ENCODE assay signal across 25 mouse cellular contexts in genomic region chr4:127217048-127217447, GRCm38 (mm10). TPM values are rescaled to one million over a fixed set of nuclear protein-coding genes. Genes with fewer than 3 reads are reported as not detected.
DNase-seq lines count a peak whose midpoint lies in the region; ATAC-seq lines count a peak whose summit lies in the region.
"Had no signal": no experiment of that assay in that cellular context is flagged by ENCODE, and none has a peak within 500 bp of the region (broad histone marks: within the 10 kb centered on the region; RNA-seq: fewer than 3 reads in every experiment).

No protein-coding gene starts in this region.

- H3K27ac ChIP-seq in midbrain, embryonic 11.5 days (ENCODE audit: low read depth, low read length) = no peak overlapping the region
- H3K27ac ChIP-seq in midbrain, embryonic 13.5 days = no peak overlapping the region
- no peak overlapping the region for H3K27ac ChIP-seq in forebrain, embryonic 11.5 days (ENCODE audit: low read depth, low read length)
- H3K27ac ChIP-seq: embryonic facial prominence, embryonic 13.5 days; forebrain, embryonic 13.5 days; hindbrain, embryonic 10.5 days; hindbrain, embryonic 13.5 days; intestine, embryonic 15.5 days had no signal

- no peak overlapping the region for H3K4me3 ChIP-seq in midbrain, embryonic 11.5 days (ENCODE audit: low read depth, low read length)
- no peak overlapping the region for H3K4me3 ChIP-seq in midbrain, embryonic 13.5 days (replicated peaks)
- H3K4me3 ChIP-seq in forebrain, embryonic 11.5 days (ENCODE audit: low read depth, low read length) = no peak overlapping the region
- H3K4me3 ChIP-seq: embryonic facial prominence, embryonic 13.5 days; erythroblast, embryonic 14.5 days; forebrain, embryonic 13.5 days; hindbrain, embryonic 10.5 days; hindbrain, embryonic 13.5 days; intestine, embryonic 15.5 days had no signal

- peak; percentile 44 for DNase-seq in adrenal gland, adult 2 months
- DNase-seq in adrenal gland, postnatal 4 days (ENCODE audit: low spot score in 2 of 2) = no peak
- peak; percentile 80 for DNase-seq in midbrain, embryonic 11.5 days (ENCODE audit: low spot score, missing footprints)
- DNase-seq in adrenal gland, postnatal 14 days = peak; percentile 41
- no peak for DNase-seq in forebrain, embryonic 11.5 days (ENCODE audit: low spot score)
- no peak for DNase-seq in thymus, postnatal 0 days (ENCODE audit: low spot score)
- DNase-seq in gastrocnemius, adult 8-10 months (ENCODE audit: low spot score in 2 of 2) = no peak
- DNase-seq: B cell, adult 2 months; gastrocnemius, postnatal 14 days; heart, adult 11 months; heart, postnatal 36 days; kidney, adult 11 months; kidney, adult 8-10 months had no signal

- peaks cover 3% of the 10 kb centered on the region; the same call in 1 of the 2 replicates for H3K4me1 ChIP-seq in midbrain, embryonic 11.5 days (ENCODE audit: control insufficient read depth, insufficient read depth, low read length)
- peaks cover 13% of the 10 kb centered on the region; the same call in 1 of the 2 replicates for H3K4me1 ChIP-seq in midbrain, embryonic 13.5 days (replicated peaks)
- 0 out of 2 replicates have a peak, but pooled peaks cover 2% of the 10 kb centered on the region for H3K4me1 ChIP-seq in forebrain, embryonic 11.5 days (replicated peaks; ENCODE audit: control insufficient read depth, insufficient read depth, low read length)
- H3K4me1 ChIP-seq: embryonic facial prominence, embryonic 13.5 days; intestine, embryonic 15.5 days had no signal

- H3K4me2 ChIP-seq in midbrain, embryonic 11.5 days = no peak overlapping the region
- no peak overlapping the region for H3K4me2 ChIP-seq in midbrain, embryonic 13.5 days (replicated peaks)
- no peak overlapping the region for H3K4me2 ChIP-seq in forebrain, embryonic 11.5 days (ENCODE audit: low read depth, low read length, severe bottlenecking)
- H3K4me2 ChIP-seq: embryonic facial prominence, embryonic 13.5 days; forebrain, embryonic 13.5 days; heart, embryonic 11.5 days; hindbrain, embryonic 13.5 days; intestine, embryonic 15.5 days had no signal

- peaks cover 2% of the 10 kb centered on the region; the same call in 1 of the 2 replicates for H3K27me3 ChIP-seq in midbrain, embryonic 11.5 days (ENCODE audit: control insufficient read depth, insufficient read depth, low read length)
- H3K27me3 ChIP-seq in midbrain, embryonic 13.5 days = peaks cover 19% of the 10 kb centered on the region
- peaks cover 9% of the 10 kb centered on the region; the same call in 1 of the 2 replicates for H3K27me3 ChIP-seq in forebrain, embryonic 11.5 days (ENCODE audit: control insufficient read depth, insufficient read depth, low read length)

- no peak for ATAC-seq in midbrain, embryonic 11.5 days (ENCODE audit: low FRiP score)
- ATAC-seq in midbrain, embryonic 13.5 days = no peak
- ATAC-seq in forebrain, embryonic 11.5 days (replicated peaks; ENCODE audit: low FRiP score) = no peak
- ATAC-seq: forebrain, embryonic 13.5 days; forebrain, embryonic 16.5 days; hindbrain, embryonic 16.5 days; intestine, embryonic 15.5 days; Patski had no signal

- H3K9me3 ChIP-seq in midbrain, embryonic 11.5 days (ENCODE audit: control insufficient read depth, low read length) = no peaks in the 10 kb centered on the region
- no peaks in the 10 kb centered on the region; the same call in 1 of the 2 replicates for H3K9me3 ChIP-seq in midbrain, embryonic 13.5 days
- no peaks in the 10 kb centered on the region for H3K9me3 ChIP-seq in forebrain, embryonic 11.5 days (ENCODE audit: control insufficient read depth, low read length)
- H3K9me3 ChIP-seq: embryonic facial prominence, embryonic 13.5 days; forebrain, embryonic 13.5 days; intestine, embryonic 15.5 days had no signal

- H3K36me3 ChIP-seq in midbrain, embryonic 11.5 days (ENCODE audit: control insufficient read depth, insufficient read depth, low read length) = no peaks in the 10 kb centered on the region
- H3K36me3 ChIP-seq in midbrain, embryonic 13.5 days = peaks cover 9% of the 10 kb centered on the region
- H3K36me3 ChIP-seq in forebrain, embryonic 11.5 days (ENCODE audit: control insufficient read depth, insufficient read depth, low read length) = no peaks in the 10 kb centered on the region
- H3K36me3 ChIP-seq: embryonic facial prominence, embryonic 13.5 days; G1E; hindbrain, embryonic 10.5 days; intestine, embryonic 15.5 days had no signal

- 74% methylated on average over 11 of the region's 11 CpGs for WGBS in midbrain, embryonic 11.5 days
- WGBS in midbrain, embryonic 13.5 days = 59% methylated on average over 11 of the region's 11 CpGs
- 65% methylated on average over 11 of the region's 11 CpGs for WGBS in forebrain, embryonic 11.5 days

- H3K9ac ChIP-seq in midbrain, embryonic 11.5 days (ENCODE audit: low read length) = no peak overlapping the region
- H3K9ac ChIP-seq in midbrain, embryonic 13.5 days (replicated peaks) = no peak overlapping the region
- H3K9ac ChIP-seq in forebrain, embryonic 11.5 days (ENCODE audit: low read length) = no peak overlapping the region
- H3K9ac ChIP-seq: embryonic facial prominence, embryonic 13.5 days; forebrain, embryonic 13.5 days; hindbrain, embryonic 13.5 days; intestine, embryonic 15.5 days had no signal

RNA-seq across cellular contexts. Expression of gene Smim12, which starts 26.5 kb away (rescaled TPM):
- 10 to 100 TPM; 50.4 to 68.0 TPM for total RNA-seq in adrenal gland, adult 2 months (2021)
- 41.7 and 46.8 TPM in 2 replicates for polyA plus RNA-seq in adrenal gland, adult 2 months (2012; rRNA removed)
- total RNA-seq in adrenal gland, postnatal 4 days (2021) = 10 to 100 TPM; 36.9 to 40.2 TPM
- 54.5 and 60.0 TPM in 2 replicates for polyA plus RNA-seq in midbrain, embryonic 11.5 days (2014; fragmentation: Nextera tagmentation; extraction: Ambion mirVana)
- 45.1 and 48.0 TPM in 2 replicates for polyA plus RNA-seq in midbrain, embryonic 13.5 days (2015; fragmentation: Nextera tagmentation; extraction: Ambion mirVana)
- total RNA-seq in adrenal gland, postnatal 14 days (2021) = 36.3 and 44.5 TPM in 2 replicates
- polyA plus RNA-seq in forebrain, embryonic 11.5 days (2014; fragmentation: Nextera tagmentation; extraction: Ambion mirVana) = 53.3 and 54.5 TPM in 2 replicates
- polyA plus RNA-seq in thymus, postnatal 0 days (2015; fragmentation: Nextera tagmentation; extraction: Ambion mirVana) = 57.9 and 59.4 TPM in 2 replicates
- 10 to 100 TPM; 35.4 to 41.1 (median 39.3) TPM for total RNA-seq in gastrocnemius, adult 8-10 months (2022)

RNA-seq across cellular contexts. Expression of gene Dlgap3, which starts 48.0 kb away (rescaled TPM):
- total RNA-seq in adrenal gland, adult 2 months (2021) = 1 to 10 TPM; 3.4 to 3.9 TPM
- 13.3 and 14.7 TPM in 2 replicates for polyA plus RNA-seq in adrenal gland, adult 2 months (2012; rRNA removed)
- total RNA-seq in adrenal gland, postnatal 4 days (2021) = 10 to 100 TPM; 14.8 to 16.1 TPM
- 4.0 and 4.4 TPM in 2 replicates for polyA plus RNA-seq in midbrain, embryonic 11.5 days (2014; fragmentation: Nextera tagmentation; extraction: Ambion mirVana)
- polyA plus RNA-seq in midbrain, embryonic 13.5 days (2015; fragmentation: Nextera tagmentation; extraction: Ambion mirVana) = 7.2 and 10.1 TPM in 2 replicates
- 6.7 and 6.8 TPM in 2 replicates for total RNA-seq in adrenal gland, postnatal 14 days (2021)
- polyA plus RNA-seq in forebrain, embryonic 11.5 days (2014; fragmentation: Nextera tagmentation; extraction: Ambion mirVana) = 3.1 and 4.2 TPM in 2 replicates
- 0.55 and 0.80 TPM in 2 replicates for polyA plus RNA-seq in thymus, postnatal 0 days (2015; fragmentation: Nextera tagmentation; extraction: Ambion mirVana)
- total RNA-seq in gastrocnemius, adult 8-10 months (2022) = under 1 TPM in 3 of 4 experiments, not detected in 1; 0.11 to 0.15 (median 0.13) TPM
- polyA plus RNA-seq: erythroblast, embryonic 14.5 days; G1E had no signal

Comparison
In these comparisons a context has a peak if more than half of its experiments do, and no peak if none do; other contexts are left out.
1. DNase-seq: peak in adrenal gland, adult 2 months (single experiment), midbrain, embryonic 11.5 days (single experiment) and adrenal gland, postnatal 14 days (single experiment); none in adrenal gland, postnatal 4 days (0 of 2), forebrain, embryonic 11.5 days (single experiment), thymus, postnatal 0 days (single experiment) and gastrocnemius, adult 8-10 months (0 of 2).